Mouse (Mus musculus) olfactory bulb, adult 2 months (tissue): ENCODE measurements around the gene Pxmp2.

ENCODE experiments used
- CTCF ChIP-seq: fragments of 200-500 bp; IDR thresholded peaks from 2 replicates; pipeline ENCODE4 v1.5.1; 2012; ENCODE audit warnings: low read depth, mild to moderate bottlenecking, low read length, moderate library complexity; ENCODE audit not compliant: insufficient read depth
- POLR2A ChIP-seq: fragments of 200-500 bp; IDR thresholded peaks from 2 replicates; pipeline ENCODE4 v1.6.1; 2012; ENCODE audit warnings: mild to moderate bottlenecking, low read depth, low read length, moderate library complexity; ENCODE audit not compliant: insufficient read depth

DNA sequence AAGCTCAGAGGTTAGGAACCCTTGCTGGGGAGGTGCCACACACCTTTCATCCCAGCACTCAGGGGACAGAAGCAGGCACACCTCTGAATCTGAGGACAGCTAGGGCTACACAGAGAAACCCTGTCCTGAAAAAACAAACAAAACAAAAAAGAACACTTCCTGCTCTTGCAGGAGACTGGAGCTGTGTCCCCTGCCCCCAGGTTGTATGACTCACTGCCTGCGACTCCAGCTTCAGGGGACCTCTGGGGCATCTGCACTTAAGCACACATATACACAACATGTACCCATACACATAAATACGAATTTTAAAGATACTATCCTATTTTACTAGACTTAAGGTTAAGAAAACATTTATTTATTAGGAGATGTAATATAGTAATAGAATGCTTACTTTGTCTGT is 41.9 kb downstream of the Pxmp2 start:
- TF ChIP-seq CTCF, result no peak
- no peak for TF ChIP-seq POLR2A
